In the genomic region with DNA sequence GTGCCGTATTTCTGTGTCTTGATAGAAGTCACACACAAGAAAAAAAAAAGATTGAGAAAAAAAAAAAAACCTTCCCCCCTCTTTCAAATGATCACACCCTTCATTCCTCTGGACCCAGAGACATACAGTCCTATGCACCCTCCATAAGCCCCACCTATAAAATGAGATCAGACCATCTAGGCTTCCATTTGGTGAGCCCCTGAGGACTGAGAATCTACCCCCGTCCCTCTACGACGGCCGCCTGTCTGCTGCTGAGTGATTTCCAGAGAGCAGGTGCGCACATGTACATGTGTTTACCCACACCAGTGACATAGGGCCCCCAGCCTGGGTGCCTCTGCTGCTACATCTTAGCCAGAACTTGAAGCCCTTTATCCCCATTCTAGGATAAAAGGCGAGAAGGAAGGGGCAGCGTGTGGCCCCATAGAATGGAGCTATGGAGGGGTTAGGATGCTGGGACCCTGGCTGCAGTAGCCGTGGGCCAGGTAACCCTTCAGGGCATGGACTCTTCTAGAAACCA, we compare ENCODE assay signal across 8 mouse cellular contexts. TPM values are rescaled to one million over a fixed set of nuclear protein-coding genes. Genes with fewer than 3 reads are reported as not detected.
DNase-seq lines count a peak whose midpoint lies in the region; ATAC-seq and TF ChIP-seq lines count a peak whose summit lies in the region.

No protein-coding gene starts in this region.

- no peak for TF ChIP-seq CTCF in lung, adult 2 months (IDR thresholded peaks at IDR 0.05; ENCODE audit: insufficient read depth, low read length)
- TF ChIP-seq CTCF in cortical plate, adult 2 months (IDR thresholded peaks at IDR 0.05; ENCODE audit: extremely low read depth, insufficient read depth, low read length): no peak

- peaks cover 41% of the 10 kb centered on the region for H3K36me3 ChIP-seq in hindbrain, embryonic 13.5 days

- TF ChIP-seq POLR2A in lung, adult 2 months (IDR thresholded peaks at IDR 0.05; ENCODE audit: borderline replicate concordance, extremely low read depth, low read depth, low read length): no peak
- no peak for TF ChIP-seq POLR2A in cortical plate, adult 2 months (IDR thresholded peaks at IDR 0.05; ENCODE audit: extremely low read depth, insufficient read depth, low read length)

- H3K9ac ChIP-seq in hindbrain, embryonic 13.5 days: peak overlapping the region; percentile 21; the same call in 1 of the 2 replicates

- H3K27me3 ChIP-seq in hindbrain, embryonic 13.5 days: peaks cover 11% of the 10 kb centered on the region

- 33% methylated on average over 9 of the region's 9 CpGs for WGBS in lung, adult 2 months
- 34% methylated on average over 9 of the region's 9 CpGs for WGBS in hindbrain, embryonic 13.5 days

- peaks cover 23% of the 10 kb centered on the region for H3K4me1 ChIP-seq in lung, adult 2 months (ENCODE audit: control insufficient read depth, insufficient read depth, low read length)
- H3K4me1 ChIP-seq in cortical plate, adult 2 months (ENCODE audit: control insufficient read depth, insufficient read depth, low read length): peaks cover 4% of the 10 kb centered on the region; the same call in 1 of the 2 replicates
- H3K4me1 ChIP-seq in hindbrain, embryonic 13.5 days (replicated peaks): peaks cover 44% of the 10 kb centered on the region

- peak; percentile 30 for DNase-seq in lung, adult 2 months
- DNase-seq in lung, postnatal 25 days (ENCODE audit: low spot score): no peak
- DNase-seq in lung, postnatal 4 days: peak; percentile 34 to 40
- DNase-seq in thymus, postnatal 14 days: peak; percentile 82
- DNase-seq in left cerebral cortex, adult 9 months (ENCODE audit: low spot score in 2 of 2): no peak
- DNase-seq in layer of hippocampus, postnatal 14 days (ENCODE audit: low spot score in 2 of 2): no peak

- no peaks in the 10 kb centered on the region for H3K9me3 ChIP-seq in hindbrain, embryonic 13.5 days

- no peak for ATAC-seq in hindbrain, embryonic 13.5 days (ENCODE audit: low FRiP score)

- no peak overlapping the region for H3K27ac ChIP-seq in cortical plate, adult 2 months (ENCODE audit: insufficient read depth, low read length)
- H3K27ac ChIP-seq in hindbrain, embryonic 13.5 days: peak overlapping the region; percentile 49

- no peak overlapping the region for H3K4me3 ChIP-seq in lung, adult 2 months (replicated peaks; ENCODE audit: extremely low read depth, low read depth, low read length)
- H3K4me3 ChIP-seq in cortical plate, adult 2 months (ENCODE audit: insufficient read depth, low read length): peak overlapping the region; percentile 30; the same call in 1 of the 2 replicates
- H3K4me3 ChIP-seq in hindbrain, embryonic 13.5 days: no peak overlapping the region

- peak overlapping the region; percentile 50; the same call in 1 of the 2 replicates for H3K4me2 ChIP-seq in hindbrain, embryonic 13.5 days

RNA-seq across cellular contexts. Expression of gene Bcl9l, which starts 27.8 kb away (rescaled TPM):
- polyA plus RNA-seq in lung, adult 2 months (2012; rRNA removed): 69.0 and 70.7 TPM in 2 replicates
- 13.8 and 14.6 TPM in 2 replicates for polyA plus RNA-seq in cortical plate, adult 2 months (2012; rRNA removed)
- 8.6 TPM in 2 replicates for polyA plus RNA-seq in hindbrain, embryonic 13.5 days (2015; fragmentation: Nextera tagmentation; extraction: Ambion mirVana)
- 10 to 100 TPM; 76.1 to 76.3 TPM for total RNA-seq in layer of hippocampus, postnatal 14 days (2021)

RNA-seq across cellular contexts. Expression of gene Cxcr5, which starts 51.3 kb away (rescaled TPM):
- polyA plus RNA-seq in lung, adult 2 months (2012; rRNA removed): 6.0 TPM in 2 replicates
- 0.06 TPM in 1 of 2 replicates, not detected in the other for polyA plus RNA-seq in cortical plate, adult 2 months (2012; rRNA removed)
- polyA plus RNA-seq in hindbrain, embryonic 13.5 days (2015; fragmentation: Nextera tagmentation; extraction: Ambion mirVana): 0.10 TPM in 1 of 2 replicates, not detected in the other
- total RNA-seq in layer of hippocampus, postnatal 14 days (2021): not detected

RNA-seq across cellular contexts. Expression of gene Upk2, which starts 55.6 kb away (rescaled TPM):
- polyA plus RNA-seq in lung, adult 2 months (2012; rRNA removed): 4.0 and 4.4 TPM in 2 replicates
- 0.11 TPM in 1 of 2 replicates, not detected in the other for polyA plus RNA-seq in cortical plate, adult 2 months (2012; rRNA removed)
- polyA plus RNA-seq in hindbrain, embryonic 13.5 days (2015; fragmentation: Nextera tagmentation; extraction: Ambion mirVana): not detected in 2 replicates
- not detected for total RNA-seq in layer of hippocampus, postnatal 14 days (2021)

Comparison
In these comparisons a context has a peak if more than half of its experiments do, and no peak if none do; other contexts are left out.
1. DNase-seq: peak in lung, adult 2 months (single experiment), lung, postnatal 4 days (2 of 2) and thymus, postnatal 14 days (single experiment); none in lung, postnatal 25 days (single experiment), left cerebral cortex, adult 9 months (0 of 2) and layer of hippocampus, postnatal 14 days (0 of 2).